Mouse (Mus musculus) heart, postnatal 10 days (tissue): ENCODE results near the gene Banf2. TPM values are rescaled to one million over a fixed set of nuclear protein-coding genes. Genes with fewer than 3 reads are reported as not detected.

Experiments used
- DNase-seq, 2 experiments: peaks; one replicate each; pipeline ENCODE4 v3.0.0; 2021
- intact Hi-C: fragments of 180-260 bp; cut with DNase I; formaldehyde crosslinking; loops from one replicate; pipeline ENCODE4 v1.15.1; 2025
- total RNA-seq, 2 experiments: library from RNA; stranded (reverse); gene quantifications; 2 replicates each; pipeline ENCODE4 v1.2.3; 2021

The Banf2 gene
- total RNA-seq, 2 experiments from 2014 or later = not detected

- DNase-seq = peak; percentile 66 to 68
- intact Hi-C loops = loop anchor here (2.0 kb wide), 2 partner anchors 76 to 128 kb away; partner anchors contain the start of gene Rrbp1
These were observed 53.5 kb downstream of the Banf2 start for GRCm38 (mm10) chr2:144086183-144086847.

- intact Hi-C loops = loop anchor here (2.0 kb wide), 2 partner anchors 77 to 127 kb away; partner anchors contain the start of gene Rrbp1
- no peak for DNase-seq
These were observed 55.2 kb downstream of the Banf2 start for GRCm38 (mm10) chr2:144087899-144088584.

- DNase-seq = no peak
- intact Hi-C loops = no loop called here
These were observed 59.9 kb downstream of the Banf2 start for GRCm38 (mm10) chr2:144092767-144093166.

GRCm38 (mm10) chr2:144094721-144095120 is 61.9 kb downstream of the Banf2 start:
- intact Hi-C loops = no loop called here
- no peak for DNase-seq

GRCm38 (mm10) chr2:144101463-144101961 is 68.7 kb downstream of the Banf2 start:
- peak in 1 of 2 experiments; percentile 47 for DNase-seq
- intact Hi-C loops = no loop called here

GRCm38 (mm10) chr2:144107374-144107773 is 74.5 kb downstream of the Banf2 start:
- DNase-seq = peak in 1 of 2 experiments; percentile 30
- intact Hi-C loops = no loop called here

- DNase-seq = no peak
- intact Hi-C loops = no loop called here
These were observed 75.0 kb downstream of the Banf2 start for GRCm38 (mm10) chr2:144107810-144108209.

GRCm38 (mm10) chr2:144108376-144108775 is 75.5 kb downstream of the Banf2 start:
- intact Hi-C loops = no loop called here
- DNase-seq = no peak

- intact Hi-C loops = loop anchor here (5.0 kb wide), 1 partner anchor 70 kb away; no protein-coding TSS in a partner anchor
- DNase-seq = no peak
These were observed 79.1 kb downstream of the Banf2 start for GRCm38 (mm10) chr2:144111966-144112365.

GRCm38 (mm10) chr2:144112666-144113065 is 79.8 kb downstream of the Banf2 start:
- no peak for DNase-seq
- intact Hi-C loops = loop anchor here (5.0 kb wide), 1 partner anchor 70 kb away; no protein-coding TSS in a partner anchor

- DNase-seq = no peak
- intact Hi-C loops = no loop called here
These were observed 85.2 kb downstream of the Banf2 start for GRCm38 (mm10) chr2:144118061-144118460.

GRCm38 (mm10) chr2:144120186-144120823 is 87.4 kb downstream of the Banf2 start:
- intact Hi-C loops = no loop called here

GRCm38 (mm10) chr2:144122068-144122467 is 89.2 kb downstream of the Banf2 start:
- intact Hi-C loops = no loop called here
- no peak for DNase-seq

More at GRCm38 (mm10) chr2:144120186-144120823, 87.4 kb downstream of the Banf2 start:
- DNase-seq = peak; percentile 75 to 80

Other genes with a start within 250 kb of the Banf2 start
- gene Bfsp1, start 169.9 kb upstream of the Banf2 start, total RNA-seq = under 1 TPM; 0.62 to 0.82 TPM
- 100 to 1,000 TPM; 486 to 498 TPM for gene Dstn, start 117.7 kb upstream of the Banf2 start, total RNA-seq
- 100 to 1,000 TPM; 147 to 160 TPM for gene Rrbp1, start 21.8 kb upstream of the Banf2 start, total RNA-seq
- gene Mgme1, start 237.6 kb downstream of the Banf2 start, total RNA-seq = 10 to 100 TPM in 1 of 2 experiments, 1 to 10 TPM in 1; 9.8 to 11.5 TPM
- 10 to 100 TPM; 60.1 to 68.5 TPM for gene Snx5, start 237.8 kb downstream of the Banf2 start, total RNA-seq